Mouse (Mus musculus): ENCODE results near the gene Chd3. TPM values are rescaled to one million over a fixed set of nuclear protein-coding genes. Genes with fewer than 3 reads are reported as not detected.

Chd3 gene
- total and polyA plus RNA-seq, 3 experiments: 31.9 to 92.0 (median 66.4) TPM

DNA sequence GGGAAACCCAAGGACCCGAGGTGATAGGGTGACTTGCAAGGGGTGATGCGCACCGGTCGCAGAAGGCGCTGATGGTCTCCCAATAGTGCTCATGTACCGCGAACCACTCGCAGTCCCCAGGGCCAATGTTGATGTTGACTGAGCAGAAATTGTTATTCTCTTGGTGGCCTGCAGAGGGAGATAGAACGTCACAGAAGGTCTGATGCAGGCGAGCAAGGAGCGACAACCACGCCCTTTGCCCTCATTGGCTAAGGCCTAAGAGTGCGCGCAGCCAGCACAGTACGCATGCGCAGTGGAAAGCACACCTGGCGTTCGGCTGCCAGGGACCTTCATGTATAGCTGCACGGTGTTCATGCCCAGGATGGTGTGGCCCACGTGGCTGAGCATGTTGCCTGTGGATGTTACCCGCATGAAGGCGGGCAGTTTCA lies 32.0 kb upstream of the Chd3 start:
- in situ Hi-C loops (cut with MboI; ENCODE audit: low pct_ligation_motif_present, low pct_unique_long_range_greater_than_20kb, low sequenced_read_pairs): loop anchor here (10.0 kb wide), 1 partner anchor 124 kb away; no protein-coding TSS in a partner anchor

GRCm38 (mm10) chr11:69400083-69400850 lies 31.1 kb upstream of the Chd3 start:
- H3K27ac ChIP-seq (ENCODE audit: insufficient read depth, low read depth): no peak overlapping the region
- DNase-seq (ENCODE audit: extremely low read depth): no peak
- no peaks in the 10 kb centered on the region for H3K27me3 ChIP-seq (replicated peaks)
- dilution Hi-C loops (cut with MboI; ENCODE audit: extremely low pct_ligation_motif_present, extremely low pct_unique_long_range_greater_than_20kb, low sequenced_read_pairs) (no loop called here), in situ Hi-C loops (cut with MboI; ENCODE audit: low pct_ligation_motif_present, low pct_unique_long_range_greater_than_20kb, low sequenced_read_pairs) (loop anchor here (10.0 kb wide), 1 partner anchor 125 kb away; no protein-coding TSS in a partner anchor)
- peaks cover 5 to 17% of the 10 kb centered on the region in 2 experiments; a peak in 2 of 4 replicates for H3K4me1 ChIP-seq (ENCODE audit: control insufficient read depth in 1 of 2, insufficient read depth in 2 of 2)
- H3K9me3 ChIP-seq (replicated peaks; ENCODE audit: low read length): no peaks in the 10 kb centered on the region
- TF ChIP-seq ETS1 (conservative IDR thresholded peaks at IDR 0.05; ENCODE audit: low read depth, low read length) (no peak), SIN3A (IDR thresholded peaks at IDR 0.05; ENCODE audit: low read length) (no peak), BHLHE40 (IDR thresholded peaks at IDR 0.05; ENCODE audit: low read depth, low read length) (no peak), SMC3 (IDR thresholded peaks at IDR 0.05; ENCODE audit: low read depth, low read length) (no peak), TCF12 (IDR thresholded peaks at IDR 0.05; ENCODE audit: low read depth, low read length) (no peak), MAFK (IDR thresholded peaks at IDR 0.05; ENCODE audit: insufficient replicate concordance, low read length) (no peak), CTCF (conservative IDR thresholded peaks at IDR 0.05 in 1 of 2, IDR thresholded peaks at IDR 0.05 in 1 of 2; ENCODE audit: low read depth in 2 of 2, low read length in 2 of 2) (no peak), IRF4 (IDR thresholded peaks at IDR 0.05; ENCODE audit: low read depth, low read length) (no peak), E2F4 (IDR thresholded peaks at IDR 0.05; ENCODE audit: insufficient replicate concordance, low read depth, low read length) (no peak), POLR2AphosphoS2 (IDR thresholded peaks at IDR 0.05; ENCODE audit: low read depth, low read length) (no peak), CHD1 (IDR thresholded peaks at IDR 0.05; ENCODE audit: low read depth, low read length) (no peak), USF2 (conservative IDR thresholded peaks at IDR 0.05; ENCODE audit: low read depth, low read length) (no peak)
- no peak overlapping the region for H3K4me3 ChIP-seq (replicated peaks in 1 of 3; ENCODE audit: low read depth in 2 of 3, low read length in 2 of 3, poor library complexity in 1 of 3)
- H3K4me2 ChIP-seq (ENCODE audit: insufficient read depth, low read depth, poor library complexity, severe bottlenecking): no peak overlapping the region
- 0 out of 2 replicates have a peak, but pooled peaks cover 4% of the 10 kb centered on the region for H3K79me2 ChIP-seq (replicated peaks; ENCODE audit: control insufficient read depth, extremely low read depth, insufficient read depth, poor library complexity, severe bottlenecking)
- peaks cover 56 to 72% of the 10 kb centered on the region in 2 experiments for H3K36me3 ChIP-seq (replicated peaks in 1 of 2; ENCODE audit: control insufficient read depth in 1 of 2, insufficient read depth in 1 of 2, low read length in 1 of 2)
- no peak overlapping the region for H3K9ac ChIP-seq (ENCODE audit: insufficient read depth, low read depth)

More for the DNA sequence above, 32.0 kb upstream of the Chd3 start:
- Histone ChIP-seq H3K4me3 (replicated peaks in 1 of 3; ENCODE audit: low read depth in 2 of 3, low read length in 2 of 3, poor library complexity in 1 of 3) (no peak overlapping the region), H3K79me2 (replicated peaks; ENCODE audit: control insufficient read depth, extremely low read depth, insufficient read depth, poor library complexity, severe bottlenecking) (0 out of 2 replicates have a peak, but pooled peaks cover 4% of the 10 kb centered on the region), H3K9ac (ENCODE audit: insufficient read depth, low read depth) (no peak overlapping the region), H3K9me3 (replicated peaks; ENCODE audit: low read length) (no peaks in the 10 kb centered on the region), H3K27me3 (replicated peaks) (no peaks in the 10 kb centered on the region), H3K36me3 (replicated peaks in 1 of 2; ENCODE audit: control insufficient read depth in 1 of 2, insufficient read depth in 1 of 2, low read length in 1 of 2) (peaks cover 66 to 81% of the 10 kb centered on the region in 2 experiments), H3K4me1 (ENCODE audit: control insufficient read depth in 1 of 2, insufficient read depth in 2 of 2) (peaks cover 5 to 17% of the 10 kb centered on the region in 2 experiments; a peak in 2 of 4 replicates), H3K27ac (ENCODE audit: insufficient read depth, low read depth) (no peak overlapping the region), H3K4me2 (ENCODE audit: insufficient read depth, low read depth, poor library complexity, severe bottlenecking) (no peak overlapping the region)
- dilution Hi-C loops (cut with MboI; ENCODE audit: extremely low pct_ligation_motif_present, extremely low pct_unique_long_range_greater_than_20kb, low sequenced_read_pairs): no loop called here
- TF ChIP-seq E2F4 (IDR thresholded peaks at IDR 0.05; ENCODE audit: insufficient replicate concordance, low read depth, low read length) (no peak), TBP (conservative IDR thresholded peaks at IDR 0.05; ENCODE audit: low read depth, low read length) (no peak), RAD21 (IDR thresholded peaks at IDR 0.05; ENCODE audit: low read depth, low read length) (peak; percentile 100), ELF1 (IDR thresholded peaks at IDR 0.05; ENCODE audit: low read depth, low read length) (no peak), TCF12 (IDR thresholded peaks at IDR 0.05; ENCODE audit: low read depth, low read length) (0 out of 2 replicates have a peak, but pooled peaks have one; percentile 44), JUND (conservative IDR thresholded peaks at IDR 0.05; ENCODE audit: low read depth, low read length) (no peak), MXI1 (IDR thresholded peaks at IDR 0.05; ENCODE audit: low read depth, low read length) (peak; percentile 84), CTCF (conservative IDR thresholded peaks at IDR 0.05 in 1 of 2, IDR thresholded peaks at IDR 0.05 in 1 of 2; ENCODE audit: low read depth in 2 of 2, low read length in 2 of 2) (peak; percentile 91 to 99), POLR2AphosphoS2 (IDR thresholded peaks at IDR 0.05; ENCODE audit: low read depth, low read length) (peak; percentile 58; the same call in 1 of the 2 replicates), NRF1 (IDR thresholded peaks at IDR 0.05; ENCODE audit: low read depth, low read length) (peak; percentile 100), SMC3 (IDR thresholded peaks at IDR 0.05; ENCODE audit: low read depth, low read length) (peak; percentile 100), POLR2A (IDR thresholded peaks at IDR 0.05; ENCODE audit: low read depth, low read length) (peak; percentile 72), CHD2 (IDR thresholded peaks at IDR 0.05; ENCODE audit: low read length) (no peak), MYC (IDR thresholded peaks at IDR 0.05; ENCODE audit: low read depth, low read length) (peak; percentile 89; the same call in 1 of the 2 replicates), BHLHE40 (IDR thresholded peaks at IDR 0.05; ENCODE audit: low read depth, low read length) (no peak)
- peak; percentile 99 for DNase-seq (ENCODE audit: extremely low read depth)

Measured in CH12.LX (cell line).